Mouse (Mus musculus): ENCODE results near the gene Arnt2. TPM values are rescaled to one million over a fixed set of nuclear protein-coding genes. Genes with fewer than 3 reads are reported as not detected.

Arnt2 gene
- polyA plus RNA-seq, 1 experiment from 2014 or later, result 30.9 TPM

DNA sequence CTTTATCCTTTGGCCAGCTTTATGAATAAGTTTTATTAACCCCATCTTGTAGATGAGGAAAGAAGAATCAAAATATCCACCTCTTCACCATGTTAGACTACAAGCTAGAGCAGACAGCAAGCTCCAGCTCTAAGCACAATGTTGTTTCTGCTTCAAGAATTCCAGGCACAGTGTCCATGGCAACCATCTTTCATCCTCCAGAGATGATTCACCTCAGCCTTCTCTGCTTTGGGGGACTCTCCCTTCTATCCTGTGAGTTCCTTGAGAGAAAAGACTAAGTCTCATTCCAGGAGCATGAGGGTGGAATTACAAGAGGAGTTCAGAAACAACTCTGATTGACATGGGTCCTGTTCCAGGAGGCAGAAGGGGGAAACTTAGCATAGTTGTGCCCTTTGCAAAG is 22.2 kb upstream of the Arnt2 start:
- H3K4me1 ChIP-seq (ENCODE audit: control insufficient read depth, insufficient read depth, low read length), result no peaks in the 10 kb centered on the region
- H3K4me2 ChIP-seq (ENCODE audit: low read depth), result no peak overlapping the region
- no peak for ATAC-seq (ENCODE audit: insufficient read depth, low FRiP score, low TSS enrichment)
- no peaks in the 10 kb centered on the region for H3K36me3 ChIP-seq (ENCODE audit: control insufficient read depth, insufficient read depth, low read length)
- no peak overlapping the region for H3K9ac ChIP-seq (ENCODE audit: low read length)
- no peak for DNase-seq (ENCODE audit: low spot score)
- no peaks in the 10 kb centered on the region for H3K9me3 ChIP-seq (ENCODE audit: control insufficient read depth, low read length)
- H3K27me3 ChIP-seq (ENCODE audit: control insufficient read depth, insufficient read depth, low read length), result no peaks in the 10 kb centered on the region
- no peak overlapping the region for H3K27ac ChIP-seq (ENCODE audit: low read depth, low read length)
- no peak overlapping the region for H3K4me3 ChIP-seq (ENCODE audit: low read depth, low read length)

DNA sequence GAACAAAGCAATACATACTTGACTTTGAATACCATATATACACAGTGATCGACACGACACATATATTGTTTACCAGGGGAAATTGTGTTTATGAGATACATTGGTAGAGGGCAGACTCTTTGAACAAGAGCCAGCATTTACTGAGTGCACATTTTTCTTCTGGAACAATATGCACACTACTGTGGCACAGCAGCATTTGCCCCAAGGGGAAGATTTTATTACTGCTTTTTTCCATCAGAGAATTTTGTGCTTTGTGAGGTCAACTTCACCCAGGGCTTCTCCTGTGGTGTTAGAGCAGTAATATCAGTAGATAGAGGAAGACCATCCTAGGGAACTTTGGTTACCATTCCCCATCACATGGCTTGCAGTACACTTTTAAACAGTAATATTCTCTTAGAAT is 17.2 kb upstream of the Arnt2 start:
- Histone ChIP-seq H3K4me3 (ENCODE audit: low read depth, low read length) (no peak overlapping the region), H3K9me3 (ENCODE audit: control insufficient read depth, low read length) (no peaks in the 10 kb centered on the region), H3K9ac (ENCODE audit: low read length) (no peak overlapping the region), H3K27ac (ENCODE audit: low read depth, low read length) (no peak overlapping the region), H3K27me3 (ENCODE audit: control insufficient read depth, insufficient read depth, low read length) (no peaks in the 10 kb centered on the region), H3K4me2 (ENCODE audit: low read depth) (no peak overlapping the region), H3K4me1 (ENCODE audit: control insufficient read depth, insufficient read depth, low read length) (no peaks in the 10 kb centered on the region), H3K36me3 (ENCODE audit: control insufficient read depth, insufficient read depth, low read length) (no peaks in the 10 kb centered on the region)
- ATAC-seq (ENCODE audit: insufficient read depth, low FRiP score, low TSS enrichment), result no peak
- 87% methylated on average over 2 of the region's 2 CpGs for WGBS
- no peak for DNase-seq (ENCODE audit: low spot score)

DNA sequence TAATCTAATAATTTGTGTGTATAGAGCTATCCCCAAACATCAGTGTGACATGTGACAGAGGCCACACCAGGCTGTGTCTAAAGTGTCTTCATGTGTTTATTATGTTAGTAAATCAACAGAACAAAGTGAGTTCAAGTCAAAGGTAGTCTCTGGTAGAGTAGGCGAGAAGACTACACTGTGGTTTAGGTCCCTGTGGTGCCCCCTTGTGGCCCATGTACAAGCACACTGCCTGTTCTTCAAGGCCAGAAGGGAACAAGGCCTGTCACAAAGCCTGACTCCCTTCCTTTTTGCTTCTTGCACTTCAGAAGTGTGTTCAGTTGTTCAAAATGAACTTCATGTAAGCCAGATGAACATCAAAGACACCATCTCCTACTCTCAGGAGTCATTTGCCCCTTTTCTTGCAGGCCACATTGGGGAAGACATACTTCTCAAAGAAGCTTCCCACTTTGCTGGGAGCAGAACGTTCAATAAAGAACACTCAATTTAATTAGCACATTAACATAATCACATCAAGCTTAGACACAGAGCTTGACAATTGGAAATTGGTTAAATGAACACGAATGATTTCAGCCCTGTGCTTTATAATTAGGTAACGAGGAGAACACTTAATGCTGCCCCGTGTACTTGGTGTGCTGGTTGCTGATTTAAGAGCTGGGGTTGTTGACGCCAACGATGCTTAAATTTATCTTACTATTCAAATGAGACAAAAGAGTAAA is 14.9 kb upstream of the Arnt2 start:
- H3K9ac ChIP-seq (ENCODE audit: low read length), result no peak overlapping the region
- no peaks in the 10 kb centered on the region for H3K4me1 ChIP-seq (ENCODE audit: control insufficient read depth, insufficient read depth, low read length)
- H3K9me3 ChIP-seq (ENCODE audit: control insufficient read depth, low read length), result no peaks in the 10 kb centered on the region
- no peak overlapping the region for H3K4me2 ChIP-seq (ENCODE audit: low read depth)
- no peak for ATAC-seq (ENCODE audit: insufficient read depth, low FRiP score, low TSS enrichment)
- H3K36me3 ChIP-seq (ENCODE audit: control insufficient read depth, insufficient read depth, low read length), result no peaks in the 10 kb centered on the region
- no peak overlapping the region for H3K27ac ChIP-seq (ENCODE audit: low read depth, low read length)
- 80% methylated on average over 7 of the region's 7 CpGs for WGBS
- H3K27me3 ChIP-seq (ENCODE audit: control insufficient read depth, insufficient read depth, low read length), result no peaks in the 10 kb centered on the region
- DNase-seq (ENCODE audit: low spot score), result peak; percentile 36
- no peak overlapping the region for H3K4me3 ChIP-seq (ENCODE audit: low read depth, low read length)

DNA sequence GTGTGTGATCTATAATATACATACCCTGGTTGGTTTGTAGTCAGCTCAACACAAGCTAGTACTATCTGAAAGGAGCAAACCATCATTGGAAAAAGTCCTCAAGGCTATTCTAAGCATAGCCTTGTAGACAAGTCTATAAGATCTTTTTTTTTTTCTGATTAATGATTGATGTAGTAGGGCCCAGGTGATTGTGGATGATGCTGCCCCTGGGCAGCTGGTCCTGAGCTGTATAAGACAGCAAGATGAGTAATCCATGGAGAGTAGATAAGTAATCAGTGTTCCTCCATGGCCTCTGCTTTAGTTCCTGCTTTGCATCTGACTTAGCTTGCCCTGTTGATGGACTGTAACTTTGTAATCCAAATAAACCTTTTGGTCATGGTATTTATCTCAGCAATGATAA is 11.8 kb upstream of the Arnt2 start:
- H3K4me3 ChIP-seq (ENCODE audit: low read depth, low read length), result no peak overlapping the region
- H3K4me1 ChIP-seq (ENCODE audit: control insufficient read depth, insufficient read depth, low read length), result no peaks in the 10 kb centered on the region
- H3K9me3 ChIP-seq (ENCODE audit: control insufficient read depth, low read length), result no peaks in the 10 kb centered on the region
- H3K9ac ChIP-seq (ENCODE audit: low read length), result no peak overlapping the region
- H3K4me2 ChIP-seq (ENCODE audit: low read depth), result no peak overlapping the region
- no peak for ATAC-seq (ENCODE audit: insufficient read depth, low FRiP score, low TSS enrichment)
- H3K27me3 ChIP-seq (ENCODE audit: control insufficient read depth, insufficient read depth, low read length), result no peaks in the 10 kb centered on the region
- no peak overlapping the region for H3K27ac ChIP-seq (ENCODE audit: low read depth, low read length)
- no peak for DNase-seq (ENCODE audit: low spot score)
- H3K36me3 ChIP-seq (ENCODE audit: control insufficient read depth, insufficient read depth, low read length), result no peaks in the 10 kb centered on the region

DNA sequence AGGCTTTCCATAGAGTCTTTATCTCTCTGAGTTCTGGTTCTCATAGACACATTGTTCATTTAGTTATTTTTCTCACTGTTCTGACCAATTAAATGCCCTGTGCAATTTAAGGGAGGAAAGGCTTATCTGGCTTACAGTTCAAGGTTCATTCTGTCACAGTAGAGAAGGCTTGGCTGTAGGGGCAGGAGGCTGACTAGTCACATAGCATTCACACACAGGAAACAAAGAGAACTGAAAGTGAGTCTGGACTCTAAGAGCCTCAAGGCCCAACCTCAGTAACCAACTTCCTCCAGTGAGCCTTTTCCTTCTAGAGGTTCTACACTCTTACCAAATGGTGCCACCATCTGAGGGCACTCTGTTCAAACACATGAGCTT is 11.3 kb upstream of the Arnt2 start:
- H3K36me3 ChIP-seq (ENCODE audit: control insufficient read depth, insufficient read depth, low read length), result no peaks in the 10 kb centered on the region

DNA sequence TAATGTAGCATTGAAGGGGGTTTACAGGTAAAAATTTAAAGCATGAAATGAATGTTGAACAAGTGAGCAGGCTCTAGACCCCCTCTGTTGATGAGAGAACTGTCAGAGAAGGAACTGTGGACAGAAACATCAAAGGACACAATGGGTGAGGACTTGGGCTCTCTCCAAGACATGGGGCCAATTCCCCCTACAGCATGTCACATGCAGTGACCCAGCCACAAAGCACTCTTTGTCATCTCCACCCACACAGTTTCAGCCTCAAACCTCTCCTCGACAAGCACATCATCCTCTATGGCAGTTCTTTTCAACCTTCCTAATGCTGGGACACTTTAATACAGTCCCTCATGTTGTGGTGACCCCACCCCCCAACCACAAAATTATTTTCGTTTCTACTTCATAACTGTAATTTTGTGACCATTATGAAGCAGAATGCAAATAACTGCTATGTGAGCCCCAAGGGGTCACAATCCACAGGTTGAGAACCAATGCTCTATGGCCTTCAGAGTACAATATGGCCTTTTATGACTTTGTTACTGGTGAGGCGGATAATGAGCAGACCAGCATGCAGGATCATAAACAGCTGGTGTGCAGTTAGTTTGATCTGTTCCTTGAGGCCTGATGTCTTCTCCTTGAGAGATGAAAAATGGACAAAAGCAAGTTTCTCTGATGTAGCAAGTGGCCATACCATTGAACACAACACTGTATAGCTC is 10.8 kb upstream of the Arnt2 start:
- Histone ChIP-seq H3K9ac (ENCODE audit: low read length) (no peak overlapping the region), H3K9me3 (ENCODE audit: control insufficient read depth, low read length) (no peaks in the 10 kb centered on the region), H3K36me3 (ENCODE audit: control insufficient read depth, insufficient read depth, low read length) (no peaks in the 10 kb centered on the region), H3K4me1 (ENCODE audit: control insufficient read depth, insufficient read depth, low read length) (no peaks in the 10 kb centered on the region), H3K27ac (ENCODE audit: low read depth, low read length) (no peak overlapping the region), H3K27me3 (ENCODE audit: control insufficient read depth, insufficient read depth, low read length) (no peaks in the 10 kb centered on the region), H3K4me2 (ENCODE audit: low read depth) (no peak overlapping the region), H3K4me3 (ENCODE audit: low read depth, low read length) (no peak overlapping the region)
- DNase-seq (ENCODE audit: low spot score), result no peak
- WGBS, result 62% methylated on average over 3 of the region's 3 CpGs
- no peak for ATAC-seq (ENCODE audit: insufficient read depth, low FRiP score, low TSS enrichment)

More for the DNA sequence above, 11.3 kb upstream of the Arnt2 start:
- H3K9ac ChIP-seq (ENCODE audit: low read length), result no peak overlapping the region
- ATAC-seq (ENCODE audit: insufficient read depth, low FRiP score, low TSS enrichment) (no peak), DNase-seq (ENCODE audit: low spot score) (no peak)
- H3K4me2 ChIP-seq (ENCODE audit: low read depth), result no peak overlapping the region
- H3K27me3 ChIP-seq (ENCODE audit: control insufficient read depth, insufficient read depth, low read length), result no peaks in the 10 kb centered on the region
- H3K9me3 ChIP-seq (ENCODE audit: control insufficient read depth, low read length), result no peaks in the 10 kb centered on the region
- no peak overlapping the region for H3K4me3 ChIP-seq (ENCODE audit: low read depth, low read length)
- H3K27ac ChIP-seq (ENCODE audit: low read depth, low read length), result no peak overlapping the region
- H3K4me1 ChIP-seq (ENCODE audit: control insufficient read depth, insufficient read depth, low read length), result no peaks in the 10 kb centered on the region

DNA sequence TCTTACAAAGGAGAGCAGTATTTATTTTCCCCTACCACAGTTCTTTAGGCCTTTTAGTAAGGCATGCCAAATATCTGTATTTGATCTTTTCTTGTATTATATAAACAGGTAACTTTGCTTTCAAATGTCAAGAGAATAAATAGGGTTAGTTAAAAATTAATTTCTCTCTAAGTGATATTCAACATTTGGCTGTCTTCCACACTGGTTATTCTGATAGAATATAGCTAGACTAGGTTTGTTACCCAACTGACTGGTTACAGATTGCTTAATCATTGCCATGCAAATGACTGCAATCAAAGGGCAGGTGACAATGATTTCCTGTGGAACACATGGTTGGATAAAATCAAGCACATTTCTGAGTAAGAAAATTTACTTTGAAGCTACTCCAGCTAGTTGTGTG is 7.5 kb upstream of the Arnt2 start:
- no peak overlapping the region for H3K4me2 ChIP-seq (ENCODE audit: low read depth)
- DNase-seq (ENCODE audit: low spot score) (no peak), ATAC-seq (ENCODE audit: insufficient read depth, low FRiP score, low TSS enrichment) (no peak)
- no peaks in the 10 kb centered on the region for H3K9me3 ChIP-seq (ENCODE audit: control insufficient read depth, low read length)
- no peaks in the 10 kb centered on the region for H3K27me3 ChIP-seq (ENCODE audit: control insufficient read depth, insufficient read depth, low read length)
- H3K9ac ChIP-seq (ENCODE audit: low read length), result no peak overlapping the region
- H3K4me1 ChIP-seq (ENCODE audit: control insufficient read depth, insufficient read depth, low read length), result no peaks in the 10 kb centered on the region
- H3K36me3 ChIP-seq (ENCODE audit: control insufficient read depth, insufficient read depth, low read length), result no peaks in the 10 kb centered on the region
- H3K4me3 ChIP-seq (ENCODE audit: low read depth, low read length), result no peak overlapping the region
- H3K27ac ChIP-seq (ENCODE audit: low read depth, low read length), result no peak overlapping the region

DNA sequence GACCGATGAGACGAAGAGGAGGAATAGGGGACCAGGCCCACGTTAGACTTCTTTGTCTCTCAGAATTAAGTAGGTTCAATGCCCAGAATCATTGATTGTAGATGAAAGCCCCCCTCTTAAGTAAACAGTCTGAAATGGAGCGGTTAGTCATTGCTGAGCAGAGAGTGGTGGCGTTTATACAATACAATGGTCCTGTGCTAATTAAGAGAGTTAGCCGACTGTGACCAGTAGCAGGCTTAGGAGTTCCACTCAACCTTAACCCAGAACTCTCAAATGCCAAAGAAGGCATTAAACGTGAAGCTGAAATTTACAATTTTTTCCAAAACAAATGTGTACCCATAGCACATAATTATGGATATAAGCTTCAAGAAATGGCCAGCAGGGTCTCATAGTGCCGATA is 2.6 kb upstream of the Arnt2 start:
- H3K27me3 ChIP-seq (ENCODE audit: control insufficient read depth, insufficient read depth, low read length), result no peaks in the 10 kb centered on the region
- no peak overlapping the region for H3K9ac ChIP-seq (ENCODE audit: low read length)
- no peak overlapping the region for H3K4me3 ChIP-seq (ENCODE audit: low read depth, low read length)
- H3K27ac ChIP-seq (ENCODE audit: low read depth, low read length), result no peak overlapping the region
- whole genome bisulfite sequencing, result 75% methylated on average over 8 of the region's 8 CpGs
- no peak overlapping the region for H3K4me2 ChIP-seq (ENCODE audit: low read depth)
- H3K9me3 ChIP-seq (ENCODE audit: control insufficient read depth, low read length), result no peaks in the 10 kb centered on the region
- H3K4me1 ChIP-seq (ENCODE audit: control insufficient read depth, insufficient read depth, low read length), result peaks cover 14% of the 10 kb centered on the region; the same call in 1 of the 2 replicates
- H3K36me3 ChIP-seq (ENCODE audit: control insufficient read depth, insufficient read depth, low read length), result no peaks in the 10 kb centered on the region
- no peak for DNase-seq (ENCODE audit: low spot score)
- ATAC-seq (ENCODE audit: insufficient read depth, low FRiP score, low TSS enrichment), result no peak

DNA sequence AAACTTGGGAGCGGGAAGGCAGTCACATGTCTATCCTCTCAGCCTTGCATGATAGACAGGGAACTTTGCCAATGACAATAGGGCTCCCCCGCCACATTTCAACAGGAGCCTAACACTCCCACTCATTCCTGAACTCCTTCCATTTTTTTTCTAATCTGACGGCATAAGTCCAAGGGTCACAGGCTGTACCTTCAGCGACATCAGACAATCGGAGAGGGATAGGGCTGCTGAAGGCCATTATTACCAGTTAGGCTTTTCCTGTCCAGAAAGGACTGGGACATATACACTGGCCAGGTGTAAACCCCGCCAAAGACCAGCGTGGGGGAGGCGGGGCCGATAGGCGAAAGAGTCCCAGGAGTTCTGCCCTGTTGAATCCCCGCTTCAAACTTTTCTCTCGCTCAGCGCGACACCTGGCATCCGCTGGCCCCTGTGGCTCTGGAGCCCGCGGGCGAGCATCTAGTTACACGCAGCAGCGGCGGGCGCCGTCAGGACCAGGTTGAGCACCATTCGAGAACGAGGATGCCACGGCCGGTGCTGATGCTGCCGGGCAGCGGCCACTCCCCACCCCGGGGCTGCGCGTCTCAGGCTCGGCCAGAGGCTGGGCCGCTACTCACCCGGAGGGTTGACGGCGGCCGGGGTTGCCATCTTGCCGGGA is 608 bp downstream of the Arnt2 start:
- peak overlapping the region; percentile 90 for H3K9ac ChIP-seq (ENCODE audit: low read length)
- no peaks in the 10 kb centered on the region for H3K27me3 ChIP-seq (ENCODE audit: control insufficient read depth, insufficient read depth, low read length)
- DNase-seq (ENCODE audit: low spot score) (peak; percentile 70), ATAC-seq (ENCODE audit: insufficient read depth, low FRiP score, low TSS enrichment) (peak; percentile 77)
- H3K9me3 ChIP-seq (ENCODE audit: control insufficient read depth, low read length), result no peaks in the 10 kb centered on the region
- peaks cover 14% of the 10 kb centered on the region; the same call in 1 of the 2 replicates for H3K4me1 ChIP-seq (ENCODE audit: control insufficient read depth, insufficient read depth, low read length)
- H3K27ac ChIP-seq (ENCODE audit: low read depth, low read length), result peak overlapping the region; percentile 93
- no peaks in the 10 kb centered on the region for H3K36me3 ChIP-seq (ENCODE audit: control insufficient read depth, insufficient read depth, low read length)
- WGBS, result 2% methylated on average over 38 of the region's 39 CpGs
- H3K4me3 ChIP-seq (ENCODE audit: low read depth, low read length), result peak overlapping the region; percentile 71
- peak overlapping the region; percentile 47 for H3K4me2 ChIP-seq (ENCODE audit: low read depth)
